Mouse (Mus musculus) liver, embryonic 14.5 days (tissue): Measurements from ENCODE around the gene Col4a3.

Source experiments
- CTCF ChIP-seq: IDR thresholded peaks from 2 replicates; pipeline ENCODE4 v1.5.1; 2016; ENCODE audit warnings: antibody characterized with exemption, low read depth, control low read depth
- EP300 ChIP-seq: IDR thresholded peaks from 2 replicates; pipeline ENCODE4 v1.6.1; 2016; ENCODE audit warnings: antibody characterized with exemption, low read depth

DNA sequence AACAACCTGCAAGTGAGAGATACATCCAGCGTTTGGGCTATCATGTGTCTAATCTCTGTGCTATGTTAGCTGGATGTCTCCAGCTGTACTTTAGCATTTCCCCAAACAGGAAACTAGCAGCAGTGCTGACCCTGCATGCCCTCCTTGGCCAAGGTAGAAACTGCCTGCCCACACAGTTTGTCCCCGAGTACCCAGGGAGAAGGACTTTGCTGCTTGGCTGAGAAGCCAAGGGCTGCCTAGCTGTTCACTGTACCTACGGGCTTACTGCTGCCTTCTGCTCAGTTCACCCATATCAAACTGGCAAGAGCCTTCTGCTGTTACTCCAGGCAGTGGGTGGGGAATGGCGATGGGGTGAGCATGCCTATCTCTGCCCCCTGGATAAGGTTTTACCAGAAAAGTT is 3.5 kb downstream of the Col4a3 start:
- TF ChIP-seq CTCF (no peak), EP300 (no peak)
